Mouse (Mus musculus): ENCODE measurements around the gene Tcf7l2.

DNA sequence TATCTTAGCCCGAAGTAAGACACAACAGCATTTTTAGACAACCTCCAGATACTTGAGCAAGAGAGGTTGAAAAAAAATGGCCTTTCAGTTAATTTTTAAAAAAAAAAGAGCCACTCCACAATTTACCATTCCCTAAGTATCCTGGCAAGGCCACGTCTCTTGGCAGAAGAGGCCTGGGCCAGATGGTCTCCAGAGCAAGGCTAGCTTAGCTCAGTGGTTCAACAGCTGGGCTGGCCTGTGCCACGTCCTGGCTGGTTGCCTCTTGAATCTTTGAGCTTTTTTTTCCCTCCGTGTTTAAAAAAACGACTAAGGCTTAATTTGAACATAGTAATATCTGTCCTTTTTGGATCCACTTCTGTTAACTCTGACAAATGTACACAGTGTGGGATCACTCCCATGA, 209.8 kb downstream of the Tcf7l2 start:
- TF ChIP-seq GATA1 (IDR thresholded peaks at IDR 0.05; ENCODE audit: low read length) (no peak), TAL1 (IDR thresholded peaks at IDR 0.05; ENCODE audit: low read length) (no peak)
